Mouse (Mus musculus): ENCODE measurements around the gene Prim2. TPM values are rescaled to one million over a fixed set of nuclear protein-coding genes. Genes with fewer than 3 reads are reported as not detected.

Gene Prim2
- polyA plus RNA-seq, 1 experiment from 2014 or later, result 15.6 TPM

GRCm38 (mm10) chr1:33690087-33690448, 20.5 kb upstream of the Prim2 start:
- 46% methylated on average over 4 of the region's 4 CpGs for WGBS
- Histone ChIP-seq H3K9me3 (ENCODE audit: control insufficient read depth, low read length) (no peaks in the 10 kb centered on the region), H3K4me3 (ENCODE audit: control insufficient read depth in 1 of 2, insufficient read depth in 1 of 2, low read depth in 1 of 2, low read length in 2 of 2) (no peak overlapping the region), H3K27ac (replicated peaks in 1 of 2; ENCODE audit: control insufficient read depth in 1 of 2, insufficient read depth in 1 of 2, low read depth in 2 of 2, low read length in 2 of 2) (no peak overlapping the region), H3K4me2 (ENCODE audit: low read length) (no peak overlapping the region), H3K36me3 (ENCODE audit: control insufficient read depth, insufficient read depth, low read length) (no peaks in the 10 kb centered on the region), H3K27me3 (ENCODE audit: control insufficient read depth, insufficient read depth, low read length) (no peaks in the 10 kb centered on the region), H3K9ac (ENCODE audit: low read length) (no peak overlapping the region), H3K4me1 (ENCODE audit: control insufficient read depth in 2 of 2, insufficient read depth in 2 of 2, low read length in 2 of 2) (no peaks in the 10 kb centered on the region)
- no peak for ATAC-seq (ENCODE audit: insufficient number of reproducible peaks, insufficient read depth, low FRiP score, low read depth)

- H3K4me1 ChIP-seq (ENCODE audit: control insufficient read depth in 2 of 2, insufficient read depth in 2 of 2, low read length in 2 of 2), result no peaks in the 10 kb centered on the region
- H3K27me3 ChIP-seq (ENCODE audit: control insufficient read depth, insufficient read depth, low read length), result no peaks in the 10 kb centered on the region
- ATAC-seq (ENCODE audit: insufficient number of reproducible peaks, insufficient read depth, low FRiP score, low read depth), result no peak
- no peak overlapping the region for H3K4me2 ChIP-seq (ENCODE audit: low read length)
- no peaks in the 10 kb centered on the region for H3K9me3 ChIP-seq (ENCODE audit: control insufficient read depth, low read length)
- H3K36me3 ChIP-seq (ENCODE audit: control insufficient read depth, insufficient read depth, low read length), result no peaks in the 10 kb centered on the region
- no peak overlapping the region for H3K27ac ChIP-seq (replicated peaks in 1 of 2; ENCODE audit: control insufficient read depth in 1 of 2, insufficient read depth in 1 of 2, low read depth in 2 of 2, low read length in 2 of 2)
- 75% methylated on average over 8 of the region's 8 CpGs for WGBS
- H3K4me3 ChIP-seq (ENCODE audit: control insufficient read depth in 1 of 2, insufficient read depth in 1 of 2, low read depth in 1 of 2, low read length in 2 of 2), result no peak overlapping the region
- H3K9ac ChIP-seq (ENCODE audit: low read length), result no peak overlapping the region
Measured at GRCm38 (mm10) chr1:33689446-33690086, 20.0 kb upstream of the Prim2 start.

DNA sequence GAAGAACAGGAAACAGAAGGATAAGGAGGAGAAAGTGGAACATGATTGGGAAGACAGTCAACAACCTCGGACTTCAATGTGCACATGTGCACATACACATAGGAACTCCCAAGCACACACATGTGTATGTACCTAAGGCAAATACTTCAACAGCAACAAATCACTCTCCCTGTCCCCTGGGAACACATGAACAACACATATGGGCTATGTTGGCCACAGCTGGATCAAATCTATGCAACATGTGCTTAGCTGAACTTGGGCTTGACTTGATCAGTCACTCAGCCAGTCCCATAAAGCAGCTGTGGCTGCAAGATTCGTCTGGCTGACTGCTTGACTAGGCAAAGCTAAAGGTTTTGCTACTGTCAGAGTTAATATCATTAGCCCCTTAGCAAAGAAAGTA, 19.2 kb upstream of the Prim2 start:
- no peak overlapping the region for H3K27ac ChIP-seq (replicated peaks in 1 of 2; ENCODE audit: control insufficient read depth in 1 of 2, insufficient read depth in 1 of 2, low read depth in 2 of 2, low read length in 2 of 2)
- 72% methylated on average over 2 of the region's 2 CpGs for WGBS

GRCm38 (mm10) chr1:33684459-33684858, 14.9 kb upstream of the Prim2 start:
- Histone ChIP-seq H3K36me3 (ENCODE audit: control insufficient read depth, insufficient read depth, low read length) (no peaks in the 10 kb centered on the region), H3K4me3 (ENCODE audit: control insufficient read depth in 1 of 2, insufficient read depth in 1 of 2, low read depth in 1 of 2, low read length in 2 of 2) (no peak overlapping the region), H3K27ac (replicated peaks in 1 of 2; ENCODE audit: control insufficient read depth in 1 of 2, insufficient read depth in 1 of 2, low read depth in 2 of 2, low read length in 2 of 2) (no peak overlapping the region), H3K4me1 (ENCODE audit: control insufficient read depth in 2 of 2, insufficient read depth in 2 of 2, low read length in 2 of 2) (no peaks in the 10 kb centered on the region), H3K27me3 (ENCODE audit: control insufficient read depth, insufficient read depth, low read length) (no peaks in the 10 kb centered on the region), H3K9me3 (ENCODE audit: control insufficient read depth, low read length) (0 out of 2 replicates have a peak, but pooled peaks cover 4% of the 10 kb centered on the region), H3K4me2 (ENCODE audit: low read length) (no peak overlapping the region), H3K9ac (ENCODE audit: low read length) (no peak overlapping the region)
- 61% methylated on average over 8 of the region's 8 CpGs for WGBS
- ATAC-seq (ENCODE audit: insufficient number of reproducible peaks, insufficient read depth, low FRiP score, low read depth), result no peak

More for the DNA sequence above, 19.2 kb upstream of the Prim2 start:
- no peak overlapping the region for H3K4me3 ChIP-seq (ENCODE audit: control insufficient read depth in 1 of 2, insufficient read depth in 1 of 2, low read depth in 1 of 2, low read length in 2 of 2)
- no peaks in the 10 kb centered on the region for H3K27me3 ChIP-seq (ENCODE audit: control insufficient read depth, insufficient read depth, low read length)
- ATAC-seq (ENCODE audit: insufficient number of reproducible peaks, insufficient read depth, low FRiP score, low read depth), result no peak
- no peaks in the 10 kb centered on the region for H3K36me3 ChIP-seq (ENCODE audit: control insufficient read depth, insufficient read depth, low read length)
- H3K4me1 ChIP-seq (ENCODE audit: control insufficient read depth in 2 of 2, insufficient read depth in 2 of 2, low read length in 2 of 2), result no peaks in the 10 kb centered on the region
- no peak overlapping the region for H3K9ac ChIP-seq (ENCODE audit: low read length)
- no peak overlapping the region for H3K4me2 ChIP-seq (ENCODE audit: low read length)
- H3K9me3 ChIP-seq (ENCODE audit: control insufficient read depth, low read length), result no peaks in the 10 kb centered on the region

- H3K27ac ChIP-seq (replicated peaks in 1 of 2; ENCODE audit: control insufficient read depth in 1 of 2, insufficient read depth in 1 of 2, low read depth in 2 of 2, low read length in 2 of 2), result no peak overlapping the region
- H3K4me3 ChIP-seq (ENCODE audit: control insufficient read depth in 1 of 2, insufficient read depth in 1 of 2, low read depth in 1 of 2, low read length in 2 of 2), result no peak overlapping the region
- no peaks in the 10 kb centered on the region for H3K4me1 ChIP-seq (ENCODE audit: control insufficient read depth in 2 of 2, insufficient read depth in 2 of 2, low read length in 2 of 2)
- WGBS, result 88% methylated on average over 7 of the region's 7 CpGs
- H3K9me3 ChIP-seq (ENCODE audit: control insufficient read depth, low read length), result 0 out of 2 replicates have a peak, but pooled peaks cover 4% of the 10 kb centered on the region
- H3K4me2 ChIP-seq (ENCODE audit: low read length), result no peak overlapping the region
- H3K27me3 ChIP-seq (ENCODE audit: control insufficient read depth, insufficient read depth, low read length), result no peaks in the 10 kb centered on the region
- no peak for ATAC-seq (ENCODE audit: insufficient number of reproducible peaks, insufficient read depth, low FRiP score, low read depth)
- H3K9ac ChIP-seq (ENCODE audit: low read length), result no peak overlapping the region
- no peaks in the 10 kb centered on the region for H3K36me3 ChIP-seq (ENCODE audit: control insufficient read depth, insufficient read depth, low read length)
Measured at GRCm38 (mm10) chr1:33680890-33681289, 11.3 kb upstream of the Prim2 start.

- ATAC-seq (ENCODE audit: insufficient number of reproducible peaks, insufficient read depth, low FRiP score, low read depth), result no peak
Measured at GRCm38 (mm10) chr1:33680435-33680834, 10.8 kb upstream of the Prim2 start.

GRCm38 (mm10) chr1:33673158-33673960, 3.8 kb upstream of the Prim2 start:
- Histone ChIP-seq H3K27ac (replicated peaks in 1 of 2; ENCODE audit: control insufficient read depth in 1 of 2, insufficient read depth in 1 of 2, low read depth in 2 of 2, low read length in 2 of 2) (no peak overlapping the region), H3K9ac (ENCODE audit: low read length) (no peak overlapping the region), H3K27me3 (ENCODE audit: control insufficient read depth, insufficient read depth, low read length) (no peaks in the 10 kb centered on the region), H3K9me3 (ENCODE audit: control insufficient read depth, low read length) (no peaks in the 10 kb centered on the region), H3K4me3 (ENCODE audit: control insufficient read depth in 1 of 2, insufficient read depth in 1 of 2, low read depth in 1 of 2, low read length in 2 of 2) (no peak overlapping the region), H3K4me2 (ENCODE audit: low read length) (no peak overlapping the region), H3K4me1 (ENCODE audit: control insufficient read depth in 2 of 2, insufficient read depth in 2 of 2, low read length in 2 of 2) (0 out of 4 replicates have a peak, but pooled peaks cover 0 to 2% of the 10 kb centered on the region in 2 experiments), H3K36me3 (ENCODE audit: control insufficient read depth, insufficient read depth, low read length) (no peaks in the 10 kb centered on the region)
- 72% methylated on average over 17 of the region's 17 CpGs for WGBS
- ATAC-seq (ENCODE audit: insufficient number of reproducible peaks, insufficient read depth, low FRiP score, low read depth), result no peak

More at GRCm38 (mm10) chr1:33680435-33680834, 10.8 kb upstream of the Prim2 start:
- Histone ChIP-seq H3K4me1 (ENCODE audit: control insufficient read depth in 2 of 2, insufficient read depth in 2 of 2, low read length in 2 of 2) (no peaks in the 10 kb centered on the region), H3K9me3 (ENCODE audit: control insufficient read depth, low read length) (0 out of 2 replicates have a peak, but pooled peaks cover 4% of the 10 kb centered on the region), H3K4me2 (ENCODE audit: low read length) (no peak overlapping the region), H3K27me3 (ENCODE audit: control insufficient read depth, insufficient read depth, low read length) (no peaks in the 10 kb centered on the region), H3K27ac (replicated peaks in 1 of 2; ENCODE audit: control insufficient read depth in 1 of 2, insufficient read depth in 1 of 2, low read depth in 2 of 2, low read length in 2 of 2) (no peak overlapping the region), H3K9ac (ENCODE audit: low read length) (no peak overlapping the region), H3K36me3 (ENCODE audit: control insufficient read depth, insufficient read depth, low read length) (no peaks in the 10 kb centered on the region), H3K4me3 (ENCODE audit: control insufficient read depth in 1 of 2, insufficient read depth in 1 of 2, low read depth in 1 of 2, low read length in 2 of 2) (no peak overlapping the region)
- 51% methylated on average over 4 of the region's 4 CpGs for WGBS
